Mouse (Mus musculus): Measurements from ENCODE around the gene Rabgap1l.

- TF ChIP-seq POLR2A (IDR thresholded peaks at IDR 0.05; ENCODE audit: low read depth, low read length): no peak
- TF ChIP-seq CTCF (IDR thresholded peaks at IDR 0.05; ENCODE audit: extremely low read depth, insufficient read depth, insufficient read length, insufficient replicate concordance): no peak
These were observed 580.8 kb downstream of the Rabgap1l start for GRCm38 (mm10) chr1:160212123-160212691.

All from spleen, adult 2 months (tissue).